In the genomic region with DNA sequence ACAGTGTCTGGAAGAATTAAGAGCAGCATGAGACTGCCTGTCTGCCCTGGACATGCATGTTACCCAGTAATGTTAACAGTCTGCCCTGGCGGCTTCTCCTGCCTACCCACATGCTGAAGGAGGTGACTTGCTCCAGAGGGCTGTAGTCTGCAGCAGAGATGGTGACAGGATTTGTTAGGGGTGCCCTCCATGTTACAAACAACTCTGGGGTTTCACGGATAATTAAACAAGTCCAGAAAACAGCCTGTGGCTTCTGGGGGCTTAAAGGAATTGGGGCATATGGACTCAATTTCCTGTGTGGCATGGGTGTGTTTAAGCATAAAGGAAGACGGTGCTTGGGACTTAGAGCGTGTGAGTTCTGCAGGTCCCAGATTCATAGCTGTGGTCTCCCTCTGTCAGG, we compare ENCODE assay signal across 35 mouse cellular contexts.
A peak's percentile ranks its signal among the peaks of the same experiment; 100 is the strongest.
DNase-seq lines count a peak whose midpoint lies in the region; ATAC-seq and TF ChIP-seq lines count a peak whose summit lies in the region.
"Had no signal": no experiment of that assay in that cellular context is flagged by ENCODE, and none has a peak within 500 bp of the region (broad histone marks: within the 10 kb centered on the region; RNA-seq: fewer than 3 reads in every experiment).

No protein-coding gene starts in this region.

- no peaks in the 10 kb centered on the region for H3K27me3 ChIP-seq in forebrain, embryonic 10.5 days (ENCODE audit: poor library complexity, severe bottlenecking)
- no peaks in the 10 kb centered on the region for H3K27me3 ChIP-seq in forebrain, embryonic 14.5 days (replicated peaks; ENCODE audit: control insufficient read depth, insufficient read depth, low read length)
- H3K27me3 ChIP-seq in embryonic facial prominence, embryonic 10.5 days (replicated peaks; ENCODE audit: low read depth, poor library complexity, severe bottlenecking) = no peaks in the 10 kb centered on the region
- peaks cover 15% of the 10 kb centered on the region; the same call in 1 of the 2 replicates for H3K27me3 ChIP-seq in embryonic facial prominence, embryonic 15.5 days
- peaks cover 7% of the 10 kb centered on the region; the same call in 1 of the 2 replicates for H3K27me3 ChIP-seq in limb, embryonic 12.5 days
- no peaks in the 10 kb centered on the region for H3K27me3 ChIP-seq in kidney, embryonic 16.5 days (ENCODE audit: insufficient read depth, low read length)
- H3K27me3 ChIP-seq: CH12.LX; heart, embryonic 15.5 days; intestine, embryonic 15.5 days; limb, embryonic 15.5 days; midbrain, embryonic 12.5 days; neural tube, embryonic 13.5 days had no signal

- peaks cover 20% of the 10 kb centered on the region for H3K4me1 ChIP-seq in forebrain, embryonic 10.5 days
- H3K4me1 ChIP-seq in forebrain, embryonic 14.5 days (ENCODE audit: control insufficient read depth, insufficient read depth, low read length) = 0 out of 2 replicates have a peak, but pooled peaks cover 3% of the 10 kb centered on the region
- peaks cover 31% of the 10 kb centered on the region for H3K4me1 ChIP-seq in embryonic facial prominence, embryonic 10.5 days
- 0 out of 2 replicates have a peak, but pooled peaks cover 19% of the 10 kb centered on the region for H3K4me1 ChIP-seq in embryonic facial prominence, embryonic 15.5 days
- H3K4me1 ChIP-seq in limb, embryonic 12.5 days (replicated peaks) = peaks cover 31% of the 10 kb centered on the region
- H3K4me1 ChIP-seq in kidney, embryonic 16.5 days (ENCODE audit: insufficient read depth, low read length) = peaks cover 11% of the 10 kb centered on the region; the same call in 1 of the 2 replicates
- H3K4me1 ChIP-seq: heart, embryonic 15.5 days; intestine, embryonic 15.5 days; midbrain, embryonic 12.5 days had no signal

- H3K9me3 ChIP-seq in forebrain, embryonic 10.5 days = no peaks in the 10 kb centered on the region
- H3K9me3 ChIP-seq in forebrain, embryonic 14.5 days (replicated peaks; ENCODE audit: control insufficient read depth, low read length) = no peaks in the 10 kb centered on the region
- no peaks in the 10 kb centered on the region for H3K9me3 ChIP-seq in embryonic facial prominence, embryonic 10.5 days
- no peaks in the 10 kb centered on the region for H3K9me3 ChIP-seq in embryonic facial prominence, embryonic 15.5 days (replicated peaks)
- no peaks in the 10 kb centered on the region for H3K9me3 ChIP-seq in limb, embryonic 12.5 days
- no peaks in the 10 kb centered on the region for H3K9me3 ChIP-seq in kidney, embryonic 16.5 days (ENCODE audit: low read length)
- H3K9me3 ChIP-seq: heart, embryonic 10.5 days; heart, embryonic 15.5 days; intestine, embryonic 15.5 days; limb, embryonic 15.5 days; midbrain, embryonic 12.5 days; neural tube, embryonic 13.5 days had no signal

- no peaks in the 10 kb centered on the region for H3K36me3 ChIP-seq in forebrain, embryonic 10.5 days (replicated peaks)
- no peaks in the 10 kb centered on the region for H3K36me3 ChIP-seq in forebrain, embryonic 14.5 days (ENCODE audit: control insufficient read depth, insufficient read depth, low read length)
- H3K36me3 ChIP-seq in embryonic facial prominence, embryonic 10.5 days (replicated peaks) = no peaks in the 10 kb centered on the region
- no peaks in the 10 kb centered on the region for H3K36me3 ChIP-seq in embryonic facial prominence, embryonic 15.5 days
- H3K36me3 ChIP-seq in limb, embryonic 12.5 days = no peaks in the 10 kb centered on the region
- H3K36me3 ChIP-seq in kidney, embryonic 16.5 days (ENCODE audit: insufficient read depth, low read length) = no peaks in the 10 kb centered on the region
- H3K36me3 ChIP-seq: heart, embryonic 10.5 days; heart, embryonic 15.5 days; intestine, embryonic 15.5 days; limb, embryonic 15.5 days; midbrain, embryonic 12.5 days; neural tube, embryonic 13.5 days had no signal

- ATAC-seq in forebrain, embryonic 14.5 days = no peak
- ATAC-seq in embryonic facial prominence, embryonic 15.5 days (ENCODE audit: insufficient number of reproducible peaks, low FRiP score, low TSS enrichment, low read depth) = peak; percentile 71
- peak; percentile 31; the same call in 1 of the 2 replicates for ATAC-seq in limb, embryonic 12.5 days (ENCODE audit: insufficient number of reproducible peaks, insufficient read depth, low FRiP score, low TSS enrichment, low read depth)
- no peak for ATAC-seq in kidney, embryonic 16.5 days (ENCODE audit: low FRiP score, low TSS enrichment)
- ATAC-seq: activated CD4-positive, CD25-positive, alpha-beta regulatory T cell, adult 4 months; forebrain, postnatal 0 days; hindbrain, embryonic 16.5 days; intestine, embryonic 15.5 days had no signal

- H3K27ac ChIP-seq in forebrain, embryonic 10.5 days = 0 out of 2 replicates have a peak overlapping the region, but pooled peaks have one; percentile 25
- no peak overlapping the region for H3K27ac ChIP-seq in forebrain, embryonic 14.5 days (ENCODE audit: low read depth, low read length)
- peak overlapping the region; percentile 67 for H3K27ac ChIP-seq in embryonic facial prominence, embryonic 10.5 days (replicated peaks)
- peak overlapping the region; percentile 17; the same call in 1 of the 2 replicates for H3K27ac ChIP-seq in embryonic facial prominence, embryonic 15.5 days (replicated peaks)
- peak overlapping the region; percentile 0; the same call in 1 of the 2 replicates for H3K27ac ChIP-seq in limb, embryonic 12.5 days
- no peak overlapping the region for H3K27ac ChIP-seq in kidney, embryonic 16.5 days (ENCODE audit: low read length)
- no peak overlapping the region for H3K27ac ChIP-seq in layer of hippocampus, adult 2 months
- H3K27ac ChIP-seq: heart, embryonic 10.5 days; heart, embryonic 15.5 days; intestine, embryonic 15.5 days; kidney, postnatal 0 days; left cerebral cortex, adult 2 months; limb, embryonic 15.5 days; liver, embryonic 14.5 days; midbrain, embryonic 12.5 days; neural tube, embryonic 13.5 days had no signal

- WGBS in forebrain, embryonic 10.5 days = 63% methylated on average over 4 of the region's 4 CpGs
- 87% methylated on average over 4 of the region's 4 CpGs for WGBS in forebrain, embryonic 14.5 days
- WGBS in embryonic facial prominence, embryonic 10.5 days = 38% methylated on average over 4 of the region's 4 CpGs
- WGBS in embryonic facial prominence, embryonic 15.5 days = 27% methylated on average over 4 of the region's 4 CpGs
- 20% methylated on average over 4 of the region's 4 CpGs for WGBS in limb, embryonic 12.5 days
- WGBS in kidney, embryonic 16.5 days = 48% methylated on average over 4 of the region's 4 CpGs

- no peak overlapping the region for H3K4me3 ChIP-seq in forebrain, embryonic 10.5 days
- H3K4me3 ChIP-seq in forebrain, embryonic 14.5 days (ENCODE audit: low read depth, low read length) = no peak overlapping the region
- H3K4me3 ChIP-seq in embryonic facial prominence, embryonic 10.5 days = no peak overlapping the region
- no peak overlapping the region for H3K4me3 ChIP-seq in embryonic facial prominence, embryonic 15.5 days (replicated peaks)
- no peak overlapping the region for H3K4me3 ChIP-seq in limb, embryonic 12.5 days (replicated peaks)
- H3K4me3 ChIP-seq in kidney, embryonic 16.5 days (ENCODE audit: low read length) = no peak overlapping the region
- H3K4me3 ChIP-seq in layer of hippocampus, adult 2 months = no peak overlapping the region
- H3K4me3 ChIP-seq: heart, embryonic 10.5 days; heart, embryonic 15.5 days; intestine, embryonic 15.5 days; left cerebral cortex, adult 2 months; limb, embryonic 15.5 days; midbrain, embryonic 12.5 days; myocyte; neural tube, embryonic 13.5 days had no signal

- H3K9ac ChIP-seq in forebrain, embryonic 14.5 days (ENCODE audit: low read length) = no peak overlapping the region
- no peak overlapping the region for H3K9ac ChIP-seq in embryonic facial prominence, embryonic 15.5 days
- H3K9ac ChIP-seq in limb, embryonic 12.5 days (replicated peaks) = no peak overlapping the region
- no peak overlapping the region for H3K9ac ChIP-seq in kidney, embryonic 16.5 days (replicated peaks; ENCODE audit: low read length)
- H3K9ac ChIP-seq: forebrain, postnatal 0 days; heart, embryonic 15.5 days; intestine, embryonic 15.5 days; limb, embryonic 15.5 days; liver, embryonic 14.5 days; midbrain, embryonic 12.5 days; neural tube, embryonic 13.5 days had no signal

- H3K4me2 ChIP-seq in forebrain, embryonic 14.5 days (ENCODE audit: low read length) = no peak overlapping the region
- no peak overlapping the region for H3K4me2 ChIP-seq in embryonic facial prominence, embryonic 15.5 days (replicated peaks)
- no peak overlapping the region for H3K4me2 ChIP-seq in limb, embryonic 12.5 days
- H3K4me2 ChIP-seq in kidney, embryonic 16.5 days (replicated peaks; ENCODE audit: low read depth, low read length) = no peak overlapping the region
- H3K4me2 ChIP-seq: heart, embryonic 15.5 days; intestine, embryonic 15.5 days; limb, embryonic 15.5 days; midbrain, embryonic 12.5 days; neural tube, embryonic 13.5 days had no signal

- DNase-seq in forebrain, embryonic 10.5 days (ENCODE audit: extremely low spot score, low spot score) = no peak
- DNase-seq in forebrain, embryonic 14.5 days (ENCODE audit: low spot score) = no peak
- DNase-seq in embryonic facial prominence, embryonic 10.5 days (ENCODE audit: low spot score) = peak; percentile 34
- DNase-seq in layer of hippocampus, adult 2 months (ENCODE audit: low spot score in 2 of 2) = no peak
- DNase-seq in layer of hippocampus, postnatal 10 days (ENCODE audit: low spot score in 2 of 2) = no peak
- DNase-seq: adrenal gland, adult 2 months; adrenal gland, postnatal 36 days; cerebellum, adult 18-20 months; cerebellum, postnatal 10 days; forebrain, postnatal 0 days; gastrocnemius, postnatal 14 days; kidney, adult 2 months; kidney, postnatal 4 days; layer of hippocampus, adult 9-11 months; lung, adult 2 months; lung, postnatal 10 days; right cerebral cortex, adult 18-20 months; thymus, adult 2 months; thymus, postnatal 36 days had no signal

- TF ChIP-seq CTCF in layer of hippocampus, adult 2 months (conservative IDR thresholded peaks at IDR 0.05) = no peak

Comparison
In these comparisons a context has a peak if more than half of its experiments do, and no peak if none do; other contexts are left out.
1. H3K27ac ChIP-seq: peak in forebrain, embryonic 10.5 days (single experiment), embryonic facial prominence, embryonic 10.5 days (single experiment), embryonic facial prominence, embryonic 15.5 days (single experiment) and limb, embryonic 12.5 days (single experiment); none in forebrain, embryonic 14.5 days (single experiment), kidney, embryonic 16.5 days (single experiment) and layer of hippocampus, adult 2 months (single experiment).
2. ATAC-seq: peak in embryonic facial prominence, embryonic 15.5 days (single experiment) and limb, embryonic 12.5 days (single experiment); none in forebrain, embryonic 14.5 days (single experiment) and kidney, embryonic 16.5 days (single experiment).